Mouse (Mus musculus) layer of hippocampus, postnatal 25 days (tissue): ENCODE results near the gene Sdhb. TPM values are rescaled to one million over a fixed set of nuclear protein-coding genes. Genes with fewer than 3 reads are reported as not detected.

Source experiments
- DNase-seq, 2 experiments: peaks; one replicate each; pipeline ENCODE4 v3.0.0; 2022; ENCODE audit warnings: mixed read lengths in 2 of 2, low spot score in 1 of 2; ENCODE audit errors: extremely low spot score in 1 of 2
- total RNA-seq, 2 experiments: library from RNA; stranded (reverse); gene quantifications; 2 replicates each; pipeline ENCODE4 v1.2.3; 2021

The Sdhb gene
- total RNA-seq, 2 experiments from 2014 or later, result 182 to 190 TPM

- no peak for DNase-seq
These were observed 13.2 kb upstream of the Sdhb start for GRCm38 (mm10) chr4:140947487-140948440.

- no peak for DNase-seq
These were observed 12.5 kb upstream of the Sdhb start for GRCm38 (mm10) chr4:140948481-140948880.

GRCm38 (mm10) chr4:140949052-140949451 lies 12.0 kb upstream of the Sdhb start:
- DNase-seq, result no peak

- DNase-seq, result no peak
These were observed 11.4 kb upstream of the Sdhb start for GRCm38 (mm10) chr4:140949616-140950015.

- no peak for DNase-seq
These were observed 10.4 kb upstream of the Sdhb start for GRCm38 (mm10) chr4:140950574-140950973.

- DNase-seq, result no peak
These were observed 9.0 kb upstream of the Sdhb start for GRCm38 (mm10) chr4:140951861-140952641.

- DNase-seq, result no peak
These were observed 3.8 kb upstream of the Sdhb start for GRCm38 (mm10) chr4:140957131-140957702.

- DNase-seq, result peak; percentile 73 to 85
These were observed 3.3 kb upstream of the Sdhb start for GRCm38 (mm10) chr4:140957725-140958124.

GRCm38 (mm10) chr4:140958319-140958718 lies 2.7 kb upstream of the Sdhb start:
- DNase-seq, result no peak

GRCm38 (mm10) chr4:140959128-140959679 lies 1.8 kb upstream of the Sdhb start:
- no peak for DNase-seq

GRCm38 (mm10) chr4:140959715-140960479 lies 1.1 kb upstream of the Sdhb start:
- no peak for DNase-seq

GRCm38 (mm10) chr4:140961467-140962206 lies 634 bp downstream of the Sdhb start:
- DNase-seq, result no peak

GRCm38 (mm10) chr4:140962207-140962909 lies 1.4 kb downstream of the Sdhb start:
- DNase-seq, result no peak

GRCm38 (mm10) chr4:140962950-140963349 lies 1.9 kb downstream of the Sdhb start:
- no peak for DNase-seq

GRCm38 (mm10) chr4:140963941-140964597 lies 3.1 kb downstream of the Sdhb start:
- no peak for DNase-seq

GRCm38 (mm10) chr4:140964620-140965019 lies 3.6 kb downstream of the Sdhb start:
- DNase-seq, result peak; percentile 60 to 69

- DNase-seq, result no peak
These were observed 6.6 kb downstream of the Sdhb start for GRCm38 (mm10) chr4:140967386-140968159.
